Mouse (Mus musculus): ENCODE data around the gene Olfr1192-ps1.
"Not testable (repeated sequence)": the region's sequence is repeated elsewhere in the genome, so short reads cannot be mapped to it uniquely, and the experiment has no call there.

Olfr1192-ps1 gene

GRCm38 (mm10) chr2:88648209-88648608 is at the start of gene Olfr1192-ps1:
Gene Olfr1192-ps1 (plus strand): TSS chr2:88648509.
- DNase-seq, result no peak

- not testable (repeated sequence) for DNase-seq
Measured at GRCm38 (mm10) chr2:88640242-88640641, 8.1 kb upstream of the Olfr1192-ps1 start, which contains the start of gene Olfr1191-ps1. Gene Olfr1191-ps1 (plus strand): TSS chr2:88640542.

GRCm38 (mm10) chr2:88675328-88675727 is 27.0 kb downstream of the Olfr1192-ps1 start, which contains the start of gene Olfr1193:
Gene Olfr1193 (plus strand): TSS chr2:88675628.
- DNase-seq, result not testable (repeated sequence)

- DNase-seq, result no peak
Measured at GRCm38 (mm10) chr2:88689087-88689486, 40.8 kb downstream of the Olfr1192-ps1 start, which contains the start of gene Olfr1195. Gene Olfr1195 (minus strand): TSS chr2:88689187.

GRCm38 (mm10) chr2:88704497-88704896 is 56.2 kb downstream of the Olfr1192-ps1 start, which contains the start of gene Olfr1196:
Gene Olfr1196 (minus strand): TSS chr2:88704597.
- DNase-seq, result no peak

Data from retina, postnatal 1 day (tissue).